ENCODE assay signal across 8 mouse cellular contexts in genomic region chr10:118141018-118141883, GRCm38 (mm10). TPM values are rescaled to one million over a fixed set of nuclear protein-coding genes. Genes with fewer than 3 reads are reported as not detected.
DNase-seq lines count a peak whose midpoint lies in the region; ATAC-seq lines count a peak whose summit lies in the region.

Gene Mdm1, plus strand, starts transcription at chr10:118141811.

- no peaks in the 10 kb centered on the region for H3K36me3 ChIP-seq in heart, embryonic 14.5 days (ENCODE audit: control insufficient read depth, insufficient read depth, low read length)
- no peaks in the 10 kb centered on the region for H3K36me3 ChIP-seq in liver, embryonic 13.5 days
- H3K36me3 ChIP-seq in stomach, embryonic 16.5 days (ENCODE audit: control insufficient read depth, insufficient read depth, low read length), result no peaks in the 10 kb centered on the region

- H3K27me3 ChIP-seq in heart, embryonic 14.5 days (ENCODE audit: control insufficient read depth, insufficient read depth, low read length), result no peaks in the 10 kb centered on the region
- H3K27me3 ChIP-seq in liver, embryonic 13.5 days, result no peaks in the 10 kb centered on the region
- no peaks in the 10 kb centered on the region for H3K27me3 ChIP-seq in stomach, embryonic 16.5 days (ENCODE audit: control insufficient read depth, insufficient read depth, low read length)

- no peaks in the 10 kb centered on the region for H3K9me3 ChIP-seq in heart, embryonic 14.5 days (ENCODE audit: control insufficient read depth, low read length)
- no peaks in the 10 kb centered on the region for H3K9me3 ChIP-seq in liver, embryonic 13.5 days (replicated peaks)
- no peaks in the 10 kb centered on the region for H3K9me3 ChIP-seq in stomach, embryonic 16.5 days (replicated peaks; ENCODE audit: control insufficient read depth, low read length)

- H3K27ac ChIP-seq in heart, embryonic 14.5 days (replicated peaks in 1 of 2; ENCODE audit: control insufficient read depth in 1 of 2, insufficient read depth in 1 of 2, low read depth in 2 of 2, low read length in 2 of 2), result peak within 1 kb of the TSS; percentile 30 to 56; a peak in 1 of 4 replicates
- H3K27ac ChIP-seq in liver, embryonic 13.5 days, result peak within 1 kb of the TSS; percentile 32; the same call in 1 of the 2 replicates
- no peak within 1 kb of the TSS for H3K27ac ChIP-seq in stomach, embryonic 16.5 days (ENCODE audit: low read length)

- WGBS in heart, embryonic 14.5 days, result 6% methylated on average over 43 of the region's 47 CpGs
- 4% methylated on average over 47 of the region's 47 CpGs for WGBS in liver, embryonic 13.5 days (ENCODE audit: insufficient replicate concordance)
- 5% methylated on average over 47 of the region's 47 CpGs for WGBS in stomach, embryonic 16.5 days

- peaks cover 0 to 5% of the 10 kb centered on the region in 2 experiments; a peak in 2 of 4 replicates for H3K4me1 ChIP-seq in heart, embryonic 14.5 days (ENCODE audit: control insufficient read depth in 2 of 2, insufficient read depth in 2 of 2, low read length in 2 of 2)
- peaks cover 17% of the 10 kb centered on the region for H3K4me1 ChIP-seq in liver, embryonic 13.5 days (replicated peaks)
- H3K4me1 ChIP-seq in stomach, embryonic 16.5 days (ENCODE audit: control insufficient read depth, insufficient read depth, low read length), result 0 out of 2 replicates have a peak, but pooled peaks cover 4% of the 10 kb centered on the region

- peak; percentile 94 for DNase-seq in c-Kit-negative CD71-positive TER-119-positive erythroid progenitor cells, embryonic 14.5 days (ENCODE audit: low read depth, low spot score)
- DNase-seq in fibroblast of lung, adult 2 months (ENCODE audit: low read depth), result peak; percentile 94
- peak; percentile 99 for DNase-seq in kidney, postnatal 14 days
- DNase-seq in liver, embryonic 13.5 days, result peak; percentile 99
- peak; percentile 95 for DNase-seq in neural tube, embryonic 10.5 days (ENCODE audit: extremely low spot score, low spot score)

- H3K9ac ChIP-seq in heart, embryonic 14.5 days (ENCODE audit: low read length), result peak within 1 kb of the TSS; percentile 77
- peak within 1 kb of the TSS; percentile 84 for H3K9ac ChIP-seq in liver, embryonic 13.5 days
- H3K9ac ChIP-seq in stomach, embryonic 16.5 days (ENCODE audit: low read length), result peak within 1 kb of the TSS; percentile 77

- peak within 1 kb of the TSS; percentile 70 to 78 for H3K4me3 ChIP-seq in heart, embryonic 14.5 days (ENCODE audit: control insufficient read depth in 1 of 2, insufficient read depth in 1 of 2, low read depth in 1 of 2, low read length in 2 of 2)
- H3K4me3 ChIP-seq in liver, embryonic 13.5 days (replicated peaks), result peak within 1 kb of the TSS; percentile 89
- H3K4me3 ChIP-seq in stomach, embryonic 16.5 days (replicated peaks; ENCODE audit: low read length), result peak within 1 kb of the TSS; percentile 75

- peak; percentile 99 for ATAC-seq in CD4-positive, CD25-positive, alpha-beta regulatory T cell, adult 4 months
- ATAC-seq in heart, embryonic 14.5 days (ENCODE audit: insufficient number of reproducible peaks, insufficient read depth, low FRiP score, low read depth), result peak; percentile 100
- ATAC-seq in liver, embryonic 13.5 days (ENCODE audit: low read depth), result peak; percentile 100
- peak; percentile 99 for ATAC-seq in stomach, embryonic 16.5 days (ENCODE audit: insufficient read depth, low FRiP score)

- H3K4me2 ChIP-seq in heart, embryonic 14.5 days (ENCODE audit: low read length), result peak within 1 kb of the TSS; percentile 84
- H3K4me2 ChIP-seq in liver, embryonic 13.5 days, result peak within 1 kb of the TSS; percentile 95
- H3K4me2 ChIP-seq in stomach, embryonic 16.5 days (ENCODE audit: low read depth, low read length), result peak within 1 kb of the TSS; percentile 73

RNA-seq across cellular contexts. Expression of gene Mdm1, which starts in this region (rescaled TPM):
- 1 to 10 TPM; 7.6 to 7.8 TPM for polyA plus RNA-seq in CD4-positive, CD25-positive, alpha-beta regulatory T cell, adult 4 months (2017; shearing (Covaris generic))
- 11.8 and 12.0 TPM in 2 replicates for polyA plus RNA-seq in heart, embryonic 14.5 days (2014; fragmentation: Nextera tagmentation; extraction: Ambion mirVana)
- 10.7 and 13.9 TPM in 2 replicates for polyA plus RNA-seq in liver, embryonic 13.5 days (2015; fragmentation: Nextera tagmentation; extraction: Ambion mirVana)
- polyA plus RNA-seq in stomach, embryonic 16.5 days (2015; fragmentation: Nextera tagmentation; extraction: Ambion mirVana), result 15.2 and 17.9 TPM in 2 replicates
